Mouse (Mus musculus) monocyte, adult 59 days (primary cell): Measurements from ENCODE around the gene Dscam. TPM values are rescaled to one million over a fixed set of nuclear protein-coding genes. Genes with fewer than 3 reads are reported as not detected.

ENCODE experiments used
- total RNA-seq, 2 experiments: library from RNA; stranded (reverse); gene quantifications; one replicate each; pipeline ENCODE4 v1.2.4; 2023

The Dscam gene
- under 1 TPM; 0.42 to 0.58 TPM for total RNA-seq

DNA sequence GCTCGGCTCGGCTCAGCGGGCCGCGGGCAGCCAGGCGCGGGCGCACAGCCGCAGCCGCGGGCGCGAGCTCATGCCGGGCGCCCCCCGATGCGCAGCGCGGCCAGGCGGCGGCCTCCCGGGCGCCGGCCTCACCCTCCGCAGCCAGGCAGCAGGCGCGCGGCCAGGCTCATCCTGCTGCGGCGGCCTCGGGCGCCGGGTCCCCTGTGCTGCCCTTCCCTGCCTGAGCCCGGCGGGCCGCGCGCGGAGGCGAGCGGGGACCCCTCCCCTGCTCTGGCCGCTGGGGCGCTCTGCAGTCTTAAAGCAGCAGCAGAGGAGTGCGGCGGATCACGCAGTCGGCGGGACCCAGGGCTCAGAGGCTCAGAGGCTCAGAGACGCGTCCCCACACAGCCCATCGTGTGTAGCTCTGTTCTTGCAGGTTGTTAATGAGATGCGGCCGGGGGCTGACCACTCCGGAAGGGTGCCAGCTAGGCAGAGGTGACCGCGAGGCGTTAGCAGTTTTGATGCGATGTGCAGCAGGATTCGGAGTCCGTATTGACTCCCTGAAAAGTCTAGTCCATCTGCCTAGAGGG is at the start of gene Dscam:
Gene Dscam (minus strand): TSS at position 240 of the 569 bp plus-strand sequence.

Other genes starting within 250 kb of the Dscam start
- under 1 TPM in 1 of 2 experiments, not detected in 1; 0.42 TPM for gene Bace2, start 186.0 kb upstream of the Dscam start, total RNA-seq